Mouse (Mus musculus): ENCODE data around the gene Inpp5k. TPM values are rescaled to one million over a fixed set of nuclear protein-coding genes. Genes with fewer than 3 reads are reported as not detected.
"Not testable (repeated sequence)": the region's sequence is repeated elsewhere in the genome, so short reads cannot be mapped to it uniquely, and the experiment has no call there.

Gene Inpp5k
- 10 to 100 TPM; 36.1 to 36.6 TPM for total RNA-seq (2021)
- long read RNA-seq, experiment 1, transcript Inpp5k-201 (12 exons, 2,679 nt) = major isoform, 32 of 43 reads
- long read RNA-seq, experiment 1, partial matches to known transcripts = 2 of 43 reads
- long read RNA-seq, experiment 1, other reads (novel, unspliced or antisense) = 9 of 43 reads
- long read RNA-seq, experiment 2, transcript Inpp5k-201 (12 exons, 2,679 nt) = major isoform, 29 of 38 reads
- long read RNA-seq, experiment 2, partial matches to known transcripts = 2 of 38 reads
- long read RNA-seq, experiment 2, other reads (novel, unspliced or antisense) = 7 of 38 reads

DNA sequence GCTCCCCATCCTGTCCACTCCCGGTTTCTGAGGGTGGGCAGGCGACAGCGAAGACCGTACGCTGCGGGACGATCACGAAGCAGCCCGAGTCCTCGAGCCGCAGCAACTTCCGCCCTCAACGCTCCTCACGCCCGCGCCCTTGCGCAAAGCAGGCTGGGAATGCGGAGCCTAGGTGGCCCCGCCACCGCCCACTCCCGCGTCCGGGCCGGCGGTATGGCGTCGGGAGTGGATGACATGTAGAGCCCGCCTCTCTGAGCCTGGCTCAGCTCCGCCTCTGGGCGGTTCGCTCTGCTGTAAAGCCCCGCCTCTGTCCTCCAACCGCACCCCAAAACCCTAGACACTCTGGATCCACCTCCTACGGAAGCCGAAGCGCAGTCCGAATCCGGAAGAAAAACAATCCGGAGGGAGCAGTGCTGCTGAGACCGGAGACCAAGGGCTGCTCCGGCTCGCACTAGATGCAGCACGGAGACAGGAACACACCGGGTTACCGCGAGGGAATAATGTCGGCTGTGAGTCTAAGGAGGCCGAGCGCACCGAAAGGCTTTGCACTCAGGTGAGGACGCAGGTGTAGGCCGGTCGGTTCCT is at the start of gene Inpp5k:
Inpp5k (plus strand) TSS at position 344 of the 585 bp plus-strand sequence.
- DNase-seq (ENCODE audit: low spot score in 2 of 2) = peak; percentile 94 to 98

DNA sequence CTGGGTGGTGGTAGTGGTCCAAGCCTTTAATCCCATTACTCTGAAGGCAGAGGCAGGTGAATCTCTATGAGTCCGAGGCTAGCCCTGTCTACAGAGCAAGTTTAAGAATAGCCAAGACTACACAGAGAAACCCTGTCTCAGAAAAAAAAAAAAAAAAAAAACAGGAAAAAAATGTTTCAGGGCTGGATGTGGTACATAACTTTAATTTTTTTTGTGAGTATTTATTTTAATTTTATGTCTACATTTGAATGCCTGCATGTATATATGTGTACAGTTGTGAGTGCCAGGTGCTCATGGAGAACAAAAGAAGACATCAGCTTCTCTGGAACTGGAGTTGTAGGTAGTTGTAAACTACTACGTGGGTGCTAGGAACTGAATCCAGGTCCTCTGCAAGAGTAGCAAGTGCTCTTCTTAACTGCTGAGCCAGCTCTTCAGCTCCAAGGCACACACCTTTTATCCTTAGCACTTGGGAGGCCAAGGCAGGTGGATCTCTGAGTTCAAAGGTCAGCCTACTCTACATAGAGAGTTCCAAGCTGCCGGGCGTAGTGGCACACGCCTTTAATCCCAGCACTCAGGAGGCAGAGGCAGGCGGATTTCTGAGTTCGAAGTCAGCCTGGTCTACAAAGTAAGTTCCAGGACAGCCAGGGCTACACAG is 49.2 kb upstream of the Inpp5k start:
- DNase-seq (ENCODE audit: low spot score in 2 of 2) = no peak

DNA sequence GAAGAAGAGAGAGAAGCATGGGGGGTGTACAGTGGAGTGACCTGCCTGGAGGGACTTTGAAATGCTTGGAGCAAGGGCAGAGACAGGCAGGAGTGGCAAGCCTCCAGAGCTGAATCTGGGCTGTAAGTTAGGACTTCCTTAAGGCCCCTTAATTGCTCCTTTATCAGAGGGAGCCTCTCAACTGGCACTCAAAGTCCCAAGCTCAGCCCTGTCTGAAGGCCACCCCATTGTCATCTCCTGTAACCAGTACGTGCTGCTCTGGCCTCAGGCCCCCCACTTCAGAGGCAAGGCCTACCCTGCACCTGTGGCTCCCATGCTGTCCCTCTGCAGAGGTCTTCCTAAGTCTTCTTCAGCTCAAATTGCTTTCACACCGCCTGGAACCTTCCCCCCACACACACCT is 47.3 kb upstream of the Inpp5k start:
- no peak for DNase-seq (ENCODE audit: low spot score in 2 of 2)

DNA sequence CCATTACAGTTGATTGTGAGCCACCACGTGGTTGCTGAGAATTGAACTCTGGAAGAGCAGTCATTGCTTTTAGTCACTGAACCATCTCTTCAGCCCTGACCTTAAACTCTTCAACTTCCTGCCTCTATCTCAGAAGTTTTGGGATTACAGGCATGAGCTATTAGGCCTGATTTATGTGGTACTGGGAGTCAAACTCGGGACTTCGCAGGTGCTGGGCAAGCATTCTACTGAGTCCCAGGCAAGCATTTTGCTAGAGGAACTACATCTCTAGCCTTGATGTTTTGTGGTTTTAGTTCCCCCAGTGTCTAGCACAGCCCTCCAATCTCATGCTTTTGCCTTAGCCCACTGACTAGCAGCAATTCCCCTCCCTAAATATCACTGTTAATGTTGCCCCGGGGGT is 45.7 kb upstream of the Inpp5k start:
- no peak for DNase-seq (ENCODE audit: low spot score in 2 of 2)

DNA sequence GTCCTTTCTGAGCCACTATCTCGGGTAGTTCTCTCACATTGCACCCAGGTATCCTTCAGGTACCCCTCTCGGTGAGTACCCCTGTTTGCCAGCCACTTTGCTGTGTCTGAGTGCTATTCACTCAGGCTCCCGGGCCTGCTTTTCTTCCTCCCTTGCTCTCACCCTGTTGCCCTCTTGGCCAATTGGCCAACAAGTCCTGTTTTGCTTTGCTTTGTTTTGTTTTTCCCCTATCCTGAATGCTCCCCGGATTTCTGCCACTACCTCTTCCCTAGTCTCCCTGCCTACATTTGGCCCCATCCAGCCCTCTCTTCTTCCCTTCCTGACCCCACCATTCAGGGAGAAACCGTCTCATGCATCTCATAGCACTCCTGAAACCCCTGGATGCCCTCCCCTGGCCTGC is 44.8 kb upstream of the Inpp5k start:
- no peak for DNase-seq (ENCODE audit: low spot score in 2 of 2)

DNA sequence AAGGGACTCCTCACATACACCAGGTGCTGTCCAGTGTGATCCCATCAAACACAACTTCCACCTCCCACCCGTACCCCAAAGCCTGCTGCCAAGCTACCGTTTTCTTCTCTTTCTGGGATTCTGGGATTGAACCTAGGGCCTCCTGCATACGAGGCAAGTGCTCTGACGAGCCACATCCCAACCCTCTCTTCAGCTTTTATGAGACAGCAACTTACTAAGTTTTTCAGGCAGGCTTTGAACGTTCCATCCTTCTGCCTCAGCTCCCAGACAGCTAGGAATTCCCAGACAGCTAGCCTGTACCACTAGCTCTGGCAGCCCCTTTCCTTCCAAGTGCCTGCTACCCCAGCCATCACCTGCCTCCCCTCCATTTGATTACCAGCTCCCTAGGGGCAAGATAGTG is 43.8 kb upstream of the Inpp5k start:
- no peak for DNase-seq (ENCODE audit: low spot score in 2 of 2)

DNA sequence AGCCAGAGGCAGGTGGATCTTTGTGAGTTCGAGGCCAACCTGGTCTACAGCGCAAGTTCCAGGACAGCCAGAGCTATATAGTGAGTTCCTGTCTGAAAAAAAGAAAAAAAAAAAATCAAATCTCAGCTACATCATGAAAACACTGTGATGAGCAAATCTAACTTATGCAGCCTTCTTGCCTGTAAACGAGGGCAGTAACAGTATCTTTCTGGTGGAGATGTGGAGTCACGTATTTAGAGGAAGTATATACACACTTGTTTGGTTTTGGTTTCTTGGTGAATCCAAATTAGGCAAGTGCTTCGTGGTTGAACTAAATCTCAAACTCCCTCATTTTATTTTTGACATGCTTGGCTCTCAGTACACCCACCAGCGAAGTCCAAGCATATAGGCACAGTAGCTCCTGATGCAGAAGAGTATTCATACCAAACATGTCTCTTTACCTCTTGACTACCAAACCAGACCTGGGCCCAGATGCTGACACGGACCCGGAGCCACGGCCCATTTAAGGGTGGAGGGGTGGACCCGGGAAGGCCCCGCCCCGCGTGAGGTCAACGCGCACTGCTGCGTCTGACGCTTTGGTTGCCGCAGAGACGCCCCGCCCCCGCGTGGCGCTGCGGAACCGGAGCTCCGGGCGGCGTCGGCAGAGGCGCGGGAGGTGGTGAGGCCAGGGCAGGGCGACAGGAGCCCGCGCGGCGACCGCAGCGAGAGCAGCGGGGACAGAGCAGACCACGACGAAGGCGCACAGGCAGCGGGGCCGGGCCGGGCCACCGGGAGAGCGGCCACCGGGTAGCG is 43.1 kb upstream of the Inpp5k start, which contains the start of gene Pitpna:
Pitpna (plus strand) TSS at position 605 of the 792 bp plus-strand sequence.
- peak; percentile 94 to 97 for DNase-seq (ENCODE audit: low spot score in 2 of 2)

DNA sequence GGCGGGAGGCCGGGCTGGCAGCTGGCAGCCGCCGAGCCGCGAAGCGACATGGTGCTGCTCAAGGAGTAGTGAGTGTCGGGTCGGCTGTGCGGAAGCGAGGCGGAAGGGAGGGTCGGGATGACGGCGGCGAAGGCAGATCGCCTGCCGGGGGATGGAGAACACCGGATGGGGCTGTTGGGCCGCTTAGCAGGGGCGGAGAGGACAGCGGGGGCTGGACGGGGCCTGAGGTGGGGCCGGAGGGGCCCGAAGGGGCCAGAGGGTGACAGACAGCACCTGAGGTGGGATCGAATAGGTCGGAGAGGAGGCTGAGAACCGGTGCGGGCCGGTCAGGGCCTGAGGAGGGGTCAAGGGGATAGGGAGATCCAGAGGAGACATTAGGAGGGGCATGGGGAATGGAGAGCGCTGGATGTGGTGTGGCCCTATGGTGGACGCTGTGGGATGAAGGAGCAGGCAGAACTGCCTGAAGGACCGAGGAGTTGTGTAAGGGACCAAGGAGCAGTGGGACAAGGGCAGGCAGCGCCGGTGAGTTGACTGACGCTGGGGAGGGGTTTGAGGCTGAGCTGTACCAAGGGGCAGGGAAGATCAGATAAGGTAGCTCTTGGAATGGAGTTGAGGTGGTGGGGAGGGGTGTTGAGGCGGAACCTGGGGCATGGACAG is 42.4 kb upstream of the Inpp5k start:
- DNase-seq (ENCODE audit: low spot score in 2 of 2) = peak in 1 of 2 experiments; percentile 12

DNA sequence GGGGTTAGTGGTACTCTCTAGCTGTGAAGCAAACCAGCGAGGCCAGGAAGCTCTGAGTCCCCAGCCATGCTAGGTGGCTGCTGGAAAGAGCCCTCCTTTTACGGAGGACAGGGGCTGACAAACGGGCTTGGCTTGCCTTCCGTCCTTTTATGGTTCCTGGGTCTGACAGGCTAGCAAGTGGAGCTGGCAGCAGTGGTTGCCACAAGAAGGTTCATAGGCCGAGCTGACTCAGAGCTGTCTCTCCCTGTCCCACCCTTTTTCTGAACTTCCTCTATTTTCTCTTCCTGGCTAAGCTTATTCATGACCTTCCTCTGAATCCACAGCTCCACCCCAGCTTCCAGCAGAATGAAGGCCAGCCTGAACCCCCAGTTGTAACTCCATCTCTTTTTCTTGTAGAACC is 38.2 kb upstream of the Inpp5k start:
- DNase-seq (ENCODE audit: low spot score in 2 of 2) = no peak

DNA sequence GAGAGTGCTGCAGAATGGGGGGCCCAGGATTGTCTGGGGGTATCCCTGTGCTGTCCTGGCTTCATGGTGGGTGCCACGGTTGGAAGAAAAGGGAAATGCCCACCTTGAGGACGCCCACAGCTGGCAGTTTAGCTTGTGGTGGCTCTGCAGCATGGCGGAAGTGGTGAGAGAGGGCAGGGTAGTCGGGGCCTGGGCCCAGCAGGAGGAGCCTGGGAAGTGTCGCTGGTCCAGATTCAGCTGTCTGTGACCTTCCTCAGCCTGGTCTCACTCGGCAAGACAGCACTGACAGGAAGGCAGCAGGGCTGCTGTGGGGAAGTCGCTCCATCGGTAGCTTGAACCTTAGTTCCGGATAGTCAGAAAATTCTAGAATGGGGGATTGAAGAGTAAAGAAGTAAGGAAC is 36.4 kb upstream of the Inpp5k start:
- no peak for DNase-seq (ENCODE audit: low spot score in 2 of 2)

DNA sequence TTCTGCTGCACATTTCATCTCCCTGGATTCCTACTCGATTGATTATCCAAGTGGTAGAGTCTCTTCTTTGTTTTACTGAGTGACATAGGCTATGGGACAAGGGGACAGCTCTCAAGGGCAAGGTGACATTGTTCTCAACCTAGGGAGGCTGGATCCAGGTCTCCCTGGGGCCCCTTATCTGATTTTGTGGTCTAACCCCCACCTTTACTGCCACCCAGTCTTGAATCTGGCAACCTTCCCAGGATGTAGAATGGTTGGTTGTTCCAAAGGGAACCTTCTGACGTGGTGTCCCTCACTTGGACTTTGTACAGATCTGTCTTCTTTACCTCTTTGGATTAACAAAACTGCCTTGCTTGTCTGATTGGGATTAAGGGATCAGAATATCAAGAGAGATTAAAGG is 35.4 kb upstream of the Inpp5k start:
- DNase-seq (ENCODE audit: low spot score in 2 of 2) = no peak

DNA sequence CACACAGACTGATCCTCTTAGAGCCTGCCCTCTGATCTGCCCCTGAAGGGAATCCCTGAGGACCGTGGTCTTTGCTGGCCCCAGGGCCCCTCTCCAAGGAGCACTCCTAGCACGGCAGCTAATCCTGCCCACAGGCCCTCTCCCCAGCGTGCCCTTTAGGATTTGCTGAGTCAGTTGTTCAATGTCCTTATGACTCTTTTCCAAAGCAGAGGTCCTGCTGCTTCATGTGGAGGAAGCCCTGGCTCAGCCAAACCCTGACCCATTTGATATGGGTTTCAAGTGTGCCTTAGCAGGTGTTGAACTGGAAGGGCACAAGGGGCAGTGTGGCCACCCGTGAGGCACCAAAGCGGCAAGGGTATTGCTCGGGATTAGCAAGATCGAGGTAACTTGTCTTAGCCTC is 35.0 kb upstream of the Inpp5k start:
- DNase-seq (ENCODE audit: low spot score in 2 of 2) = no peak

DNA sequence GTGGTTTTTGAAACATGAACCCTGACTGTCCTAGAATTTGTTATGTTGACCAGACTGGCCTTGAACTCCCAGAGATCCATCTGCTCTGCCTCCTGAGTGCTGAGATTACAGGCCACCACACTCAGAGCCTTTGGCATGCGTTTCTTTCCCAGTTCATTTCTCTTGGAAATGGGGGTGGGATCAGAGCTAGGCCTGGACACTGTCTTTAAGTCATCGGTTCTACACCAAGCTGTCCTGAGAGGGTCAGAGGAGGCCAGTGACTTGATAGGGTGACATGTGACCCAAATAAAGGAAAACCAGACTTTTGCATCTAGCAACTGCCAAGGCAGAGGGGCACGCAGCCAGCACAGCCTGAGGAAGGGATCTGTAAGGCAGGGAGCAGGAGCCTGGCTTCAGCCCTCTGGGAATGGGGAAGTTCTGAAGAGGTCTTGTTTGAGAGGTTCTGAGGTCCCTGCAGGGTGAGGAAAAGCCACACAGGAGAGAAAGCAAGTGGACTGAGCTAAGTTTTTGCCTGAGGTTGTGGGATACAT is 34.0 kb upstream of the Inpp5k start:
- no peak for DNase-seq (ENCODE audit: low spot score in 2 of 2)

DNA sequence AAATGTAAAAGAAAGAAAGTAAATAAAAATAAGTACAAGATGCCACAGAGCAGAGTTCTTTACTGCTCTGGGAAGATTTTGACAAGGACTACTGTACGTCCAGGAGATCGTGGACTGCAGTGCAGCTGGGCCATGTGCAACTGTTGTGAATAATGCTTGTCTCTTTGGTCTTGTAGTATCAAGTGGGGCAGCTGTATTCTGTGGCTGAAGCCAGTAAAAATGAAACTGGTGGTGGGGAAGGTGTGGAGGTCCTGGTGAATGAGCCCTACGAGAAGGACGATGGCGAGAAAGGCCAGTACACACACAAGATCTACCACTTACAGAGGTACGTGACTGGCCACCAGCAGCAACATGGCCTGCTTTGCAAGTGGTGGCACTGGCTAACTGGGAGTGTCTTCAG is 32.8 kb upstream of the Inpp5k start:
- no peak for DNase-seq (ENCODE audit: low spot score in 2 of 2)

DNA sequence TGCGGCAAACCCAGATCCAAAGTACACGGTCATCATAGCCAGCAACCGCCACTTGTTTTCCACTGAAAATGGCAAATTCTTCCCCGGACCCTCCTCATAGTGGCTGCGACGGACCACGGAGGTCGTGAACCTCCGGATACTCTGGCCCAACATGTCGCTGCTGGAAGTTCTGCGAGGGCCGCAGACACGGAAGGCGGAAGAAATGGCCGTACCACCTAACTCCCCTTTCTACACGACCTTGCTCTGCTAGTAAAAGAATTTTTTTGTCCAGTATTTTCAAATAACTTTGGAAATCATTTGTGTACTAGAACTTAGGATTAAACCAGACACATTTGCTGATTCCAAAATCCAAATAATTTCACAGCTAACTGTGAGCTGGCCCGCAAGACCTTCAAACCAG is 31.0 kb upstream of the Inpp5k start:
- DNase-seq (ENCODE audit: low spot score in 2 of 2) = not testable (repeated sequence)

DNA sequence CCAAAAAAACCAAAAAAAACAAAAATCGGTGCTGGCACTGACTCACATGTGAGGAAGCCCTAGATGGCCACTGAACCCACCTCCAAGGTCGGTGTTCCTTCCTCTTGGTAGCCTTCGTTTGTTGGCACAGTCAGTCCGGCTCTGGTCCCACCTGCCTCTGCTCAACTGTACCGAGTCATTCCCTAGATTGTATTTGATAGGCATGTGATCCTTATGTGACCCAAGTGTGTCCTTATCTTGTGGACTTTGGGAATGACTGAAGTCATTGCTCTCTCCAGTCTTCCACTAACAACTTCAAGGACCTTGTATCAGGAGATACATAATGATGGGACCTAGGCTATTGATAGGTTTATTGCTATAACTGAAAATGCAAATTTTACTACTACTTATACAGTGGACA is 26.0 kb upstream of the Inpp5k start:
- DNase-seq (ENCODE audit: low spot score in 2 of 2) = no peak

DNA sequence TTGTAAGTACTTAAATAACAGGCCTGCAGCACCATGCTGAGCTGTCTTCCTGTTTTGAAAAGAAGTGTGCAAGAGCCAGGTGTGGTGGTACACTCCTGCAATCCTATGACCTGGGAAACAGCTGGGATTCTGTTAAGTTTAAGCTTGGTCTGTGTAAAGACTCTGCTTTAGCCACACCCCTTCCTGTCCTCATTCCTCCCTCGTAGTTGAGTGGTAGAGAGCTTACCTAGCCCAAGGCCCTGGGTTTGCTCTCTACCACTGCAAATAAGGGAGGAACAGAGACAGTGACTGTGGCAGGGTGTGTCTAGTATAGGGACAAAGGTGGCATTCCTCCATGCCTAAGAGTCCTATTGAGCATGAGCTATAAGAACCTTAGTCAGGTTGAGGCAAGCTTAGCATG is 25.5 kb upstream of the Inpp5k start:
- no peak for DNase-seq (ENCODE audit: low spot score in 2 of 2)

DNA sequence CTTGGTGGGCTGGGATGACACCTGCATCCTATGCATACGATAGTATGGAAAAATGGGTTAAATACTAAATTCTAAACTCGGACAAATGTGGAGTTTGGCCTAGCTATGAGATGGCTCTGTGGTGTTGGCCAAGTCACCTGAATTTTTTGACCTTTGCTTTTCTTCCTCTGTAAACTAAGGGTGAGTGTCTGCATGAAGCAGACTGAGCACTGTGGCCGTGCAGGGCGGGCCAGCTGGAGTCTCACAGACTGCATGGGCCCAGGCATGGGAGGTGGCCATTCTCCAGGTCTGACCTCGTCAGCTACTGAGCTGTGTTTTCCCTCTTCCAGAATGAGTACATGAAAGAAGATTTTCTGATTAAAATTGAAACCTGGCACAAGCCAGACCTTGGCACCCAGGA is 22.0 kb upstream of the Inpp5k start:
- no peak for DNase-seq (ENCODE audit: low spot score in 2 of 2)

DNA sequence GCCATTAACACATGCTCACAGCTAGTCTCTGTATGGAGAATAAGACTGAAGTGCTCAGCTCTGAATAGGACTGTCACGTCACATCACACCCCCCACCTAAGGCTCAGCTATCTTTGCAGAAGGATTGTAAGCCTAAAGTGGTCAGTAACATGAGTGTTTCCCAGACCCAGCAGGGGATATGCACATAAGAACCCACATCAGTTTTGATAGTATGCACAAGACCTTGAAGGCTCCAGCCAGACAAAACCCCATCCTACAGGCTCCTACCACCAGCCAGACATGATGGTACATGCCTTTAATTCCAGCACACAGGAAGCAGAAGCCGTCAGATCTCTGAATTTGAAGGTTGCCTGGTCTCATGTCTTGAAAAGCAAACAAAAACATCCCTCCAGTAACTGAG is 20.8 kb upstream of the Inpp5k start:
- DNase-seq (ENCODE audit: low spot score in 2 of 2) = no peak

DNA sequence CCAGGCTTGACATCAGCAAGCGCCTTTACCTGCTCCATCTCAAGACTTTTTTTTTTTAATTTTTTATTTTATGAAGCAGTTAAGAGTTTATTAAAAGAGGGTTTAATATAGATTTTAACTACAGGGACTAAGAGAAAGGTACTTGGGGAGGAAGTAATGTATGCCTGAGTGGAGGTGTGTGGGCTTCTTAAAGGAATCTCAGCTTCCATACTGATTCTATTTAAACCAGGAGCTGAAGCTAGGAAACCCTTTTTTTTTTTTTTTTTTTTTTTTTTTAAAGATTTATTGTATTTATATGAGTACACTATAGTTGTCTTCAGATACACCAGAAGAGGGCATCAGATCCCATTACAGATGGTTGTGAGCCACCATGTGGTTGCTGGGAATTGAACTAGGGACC is 16.0 kb upstream of the Inpp5k start:
- no peak for DNase-seq (ENCODE audit: low spot score in 2 of 2)

DNA sequence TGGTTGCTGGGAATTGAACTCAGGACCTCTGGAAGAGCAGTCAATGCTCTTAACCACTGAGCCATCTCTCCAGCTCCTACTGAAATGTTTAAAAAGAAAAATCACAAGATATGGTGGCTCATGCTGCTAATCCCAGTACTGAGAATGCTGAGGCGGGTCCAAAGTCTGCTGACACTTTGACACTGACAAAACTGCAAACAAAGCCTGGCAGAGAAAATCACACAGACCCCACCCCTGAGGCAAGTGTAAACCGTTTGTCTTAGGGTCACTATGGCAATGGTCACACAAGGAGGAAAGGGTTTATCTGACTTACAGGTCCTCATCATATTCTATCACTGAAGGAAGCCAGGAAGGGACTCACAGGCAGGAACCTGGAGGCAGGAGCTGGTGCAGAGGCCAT is 15.2 kb upstream of the Inpp5k start:
- DNase-seq (ENCODE audit: low spot score in 2 of 2) = no peak

Data from left cerebral cortex, adult 18-20 months (tissue).